Mouse (Mus musculus) MEL (cell line): ENCODE results near the gene Egfl8. TPM values are rescaled to one million over a fixed set of nuclear protein-coding genes. Genes with fewer than 3 reads are reported as not detected.

Experiments
- DNase-seq: peaks from one replicate; pipeline ENCODE4 v3.0.0; 2011; ENCODE audit warnings: low read depth, low spot score
- H3K27ac ChIP-seq: 2 replicates; pipeline ENCODE4 v1.5.1; 2012; ENCODE audit warnings: low read depth, mild to moderate bottlenecking, control low read depth, low read length, moderate library complexity; ENCODE audit not compliant: control insufficient read depth
- H3K27me3 ChIP-seq, 2 experiments: fragments of 150-350 bp in 1 of 2; sonication (generic) in 1 of 2; 2 replicates each; pipeline ENCODE4 v1.6.1; 2012; ENCODE audit warnings: low read length in 2 of 2, mild to moderate bottlenecking in 2 of 2, improper control_type of control experiment in 1 of 2, moderate library complexity in 1 of 2; ENCODE audit not compliant: insufficient read depth in 2 of 2, control insufficient read depth in 1 of 2
- H3K36me3 ChIP-seq, 2 experiments: 2 replicates each; pipeline ENCODE4 v1.6.1; 2012 to 2014; ENCODE audit warnings: low read length in 2 of 2, improper control_type of control experiment in 1 of 2, inconsistent platforms in 1 of 2, mild to moderate bottlenecking in 1 of 2; ENCODE audit not compliant: insufficient read depth in 2 of 2, control insufficient read depth in 1 of 2
- H3K4me1 ChIP-seq, 2 experiments: fragments of 150-350 bp in 1 of 2; sonication (generic) in 1 of 2; 2 replicates each; pipeline ENCODE4 v1.6.1; 2012; ENCODE audit warnings: low read length in 2 of 2, improper control_type of control experiment in 1 of 2, mild to moderate bottlenecking in 1 of 2; ENCODE audit not compliant: insufficient read depth in 2 of 2, control insufficient read depth in 1 of 2
- H3K4me3 ChIP-seq, 2 experiments: fragments of 150-350 bp in 1 of 2; sonication (generic) in 1 of 2; 2 replicates each; pipeline ENCODE4 v1.5.1; 2012; ENCODE audit warnings: low read depth in 2 of 2, low read length in 2 of 2, mild to moderate bottlenecking in 2 of 2, moderate library complexity in 2 of 2, control low read depth in 1 of 2, improper control_type of control experiment in 1 of 2; ENCODE audit not compliant: control insufficient read depth in 1 of 2, insufficient read depth in 1 of 2
- H3K79me2 ChIP-seq: 2 replicates; pipeline ENCODE4 v1.6.1; 2012; ENCODE audit warnings: mild to moderate bottlenecking, low read length, moderate library complexity; ENCODE audit not compliant: control insufficient read depth, poor library complexity, insufficient read depth
- H3K9ac ChIP-seq: 2 replicates; pipeline ENCODE4 v1.6.1; 2012; ENCODE audit warnings: low read depth, mild to moderate bottlenecking, control low read depth, low read length, moderate library complexity; ENCODE audit not compliant: control insufficient read depth, poor library complexity, severe bottlenecking
- H3K9me3 ChIP-seq: fragments of 150-350 bp; sonication (generic); replicated peaks from 2 replicates; pipeline ENCODE4 v1.6.1; 2012; ENCODE audit warnings: mild to moderate bottlenecking, low read length, improper control_type of control experiment, moderate library complexity; ENCODE audit not compliant: insufficient read depth
- BHLHE40 ChIP-seq: IDR thresholded peaks from 2 replicates; pipeline ENCODE4 v1.6.1; 2012; ENCODE audit warnings: low read depth, mild to moderate bottlenecking, inconsistent platforms, low read length, improper control_type of control experiment, borderline replicate concordance
- CHD1 ChIP-seq: IDR thresholded peaks from 2 replicates; pipeline ENCODE4 v1.6.1; 2012; ENCODE audit warnings: low read depth, mild to moderate bottlenecking, inconsistent platforms, low read length, improper control_type of control experiment
- CTCF ChIP-seq, 3 experiments: IDR thresholded peaks in 2 of 3; conservative IDR thresholded peaks in 1 of 3; 2 replicates each; pipeline ENCODE4 v1.5.1; 2011 to 2012; ENCODE audit warnings: low read length in 3 of 3, low read depth in 2 of 3, mild to moderate bottlenecking in 2 of 3, improper control_type of control experiment in 1 of 3, inconsistent platforms in 1 of 3, mixed read lengths in 1 of 3, moderate library complexity in 1 of 3; ENCODE audit not compliant: control insufficient read depth in 1 of 3, insufficient read depth in 1 of 3, poor library complexity in 1 of 3, severe bottlenecking in 1 of 3
- E2F4 ChIP-seq: IDR thresholded peaks from 2 replicates; pipeline ENCODE4 v1.6.1; 2011; ENCODE audit warnings: low read depth, low read length, improper control_type of control experiment, borderline replicate concordance
- ELF1 ChIP-seq: IDR thresholded peaks from 2 replicates; pipeline ENCODE4 v1.6.1; 2014; ENCODE audit warnings: low read depth, mild to moderate bottlenecking, inconsistent platforms, low read length, improper control_type of control experiment, moderate library complexity
- EP300 ChIP-seq, 2 experiments: IDR thresholded peaks; 2 replicates each; pipeline ENCODE4 v1.6.1; 2011; ENCODE audit warnings: improper control_type of control experiment in 2 of 2, low read length in 2 of 2, low read depth in 1 of 2, mild to moderate bottlenecking in 1 of 2
- ETS1 ChIP-seq: IDR thresholded peaks from 2 replicates; pipeline ENCODE4 v1.6.1; 2012; ENCODE audit warnings: low read depth, mild to moderate bottlenecking, inconsistent platforms, low read length, improper control_type of control experiment, moderate library complexity
- GABPA ChIP-seq: IDR thresholded peaks from 2 replicates; pipeline ENCODE4 v1.6.1; 2012; ENCODE audit warnings: low read depth, mild to moderate bottlenecking, inconsistent platforms, low read length, improper control_type of control experiment, moderate library complexity
- HCFC1 ChIP-seq: IDR thresholded peaks from 2 replicates; pipeline ENCODE4 v1.6.1; 2012; ENCODE audit warnings: low read depth, mild to moderate bottlenecking, inconsistent platforms, low read length, improper control_type of control experiment, moderate library complexity
- JUND ChIP-seq: IDR thresholded peaks from 2 replicates; pipeline ENCODE4 v1.6.1; 2011; ENCODE audit warnings: low read depth, mild to moderate bottlenecking, improper control_type of control experiment, low read length
- KAT2A ChIP-seq: conservative IDR thresholded peaks from 2 replicates; pipeline ENCODE4 v1.6.1; 2012; ENCODE audit warnings: low read depth, low read length, improper control_type of control experiment, inconsistent platforms
- MAX ChIP-seq: IDR thresholded peaks from 2 replicates; pipeline ENCODE4 v1.6.1; 2011; ENCODE audit warnings: low read length, improper control_type of control experiment
- MEF2A ChIP-seq: IDR thresholded peaks from 2 replicates; pipeline ENCODE4 v1.6.1; 2014; ENCODE audit warnings: low read depth, mild to moderate bottlenecking, inconsistent platforms, low read length, improper control_type of control experiment; ENCODE audit not compliant: poor library complexity, insufficient replicate concordance, severe bottlenecking; ENCODE audit errors: extremely low read depth
- MXI1 ChIP-seq: IDR thresholded peaks from 2 replicates; pipeline ENCODE4 v1.6.1; 2011; ENCODE audit warnings: mild to moderate bottlenecking, low read depth, low read length, improper control_type of control experiment
- MYC ChIP-seq: IDR thresholded peaks from 2 replicates; pipeline ENCODE4 v1.6.1; 2011; ENCODE audit warnings: low read depth, mild to moderate bottlenecking, low read length, improper control_type of control experiment, moderate library complexity
- NELFE ChIP-seq: IDR thresholded peaks from 2 replicates; pipeline ENCODE4 v1.6.1; 2011; ENCODE audit warnings: low read depth, low read length, improper control_type of control experiment
- NRF1 ChIP-seq: IDR thresholded peaks from 2 replicates; pipeline ENCODE4 v1.6.1; 2014; ENCODE audit warnings: low read depth, mild to moderate bottlenecking, inconsistent platforms, low read length, improper control_type of control experiment, moderate library complexity; ENCODE audit not compliant: poor library complexity, insufficient read depth, severe bottlenecking
- POLR2AphosphoS5 ChIP-seq: IDR thresholded peaks from 2 replicates; pipeline ENCODE4 v1.6.1; 2012; ENCODE audit warnings: low read depth, borderline replicate concordance, mild to moderate bottlenecking, inconsistent platforms, low read length, moderate library complexity, mixed read lengths
- SIN3A ChIP-seq: IDR thresholded peaks from 2 replicates; pipeline ENCODE4 v1.6.1; 2012; ENCODE audit warnings: low read length, improper control_type of control experiment, inconsistent platforms
- SMC3 ChIP-seq: IDR thresholded peaks from 2 replicates; pipeline ENCODE4 v1.6.1; 2011; ENCODE audit warnings: low read depth, low read length, improper control_type of control experiment
- TAL1 ChIP-seq: IDR thresholded peaks from 2 replicates; pipeline ENCODE4 v1.6.1; 2012; ENCODE audit warnings: mild to moderate bottlenecking, inconsistent platforms, low read length, moderate library complexity, mixed read lengths
- UBTF ChIP-seq: IDR thresholded peaks from 2 replicates; pipeline ENCODE4 v1.6.1; 2012; ENCODE audit warnings: low read depth, mild to moderate bottlenecking, inconsistent platforms, low read length, improper control_type of control experiment, moderate library complexity, borderline replicate concordance; ENCODE audit not compliant: insufficient read depth
- USF2 ChIP-seq, 2 experiments: IDR thresholded peaks; 2 replicates each; pipeline ENCODE4 v1.6.1; 2011 to 2012; ENCODE audit warnings: improper control_type of control experiment in 2 of 2, low read length in 2 of 2, borderline replicate concordance in 1 of 2, inconsistent platforms in 1 of 2, low read depth in 1 of 2, mild to moderate bottlenecking in 1 of 2; ENCODE audit not compliant: insufficient read depth in 1 of 2
- ZC3H11A ChIP-seq: IDR thresholded peaks from 2 replicates; pipeline ENCODE4 v1.6.1; 2012; ENCODE audit warnings: low read depth, mild to moderate bottlenecking, inconsistent platforms, low read length, improper control_type of control experiment
- ZMIZ1 ChIP-seq: IDR thresholded peaks from 2 replicates; pipeline ENCODE4 v1.6.1; 2012; ENCODE audit warnings: low read depth, mild to moderate bottlenecking, inconsistent platforms, low read length, improper control_type of control experiment, moderate library complexity
- ZNF384 ChIP-seq: IDR thresholded peaks from 2 replicates; pipeline ENCODE4 v1.6.1; 2012; ENCODE audit warnings: low read depth, mild to moderate bottlenecking, inconsistent platforms, low read length, improper control_type of control experiment
- polyA plus RNA-seq, 2 experiments: library from polyadenylated mRNA; stranded (reverse) in 1 of 2; unstranded in 1 of 2; fragments of >175 nt in 1 of 2; fragments of >200 nt in 1 of 2; gene quantifications; 2 replicates each; pipeline versions ENCODE4 v1.2.1 to v1.2.4; 2012; ENCODE audit warnings: low replicate concordance in 2 of 2, low read depth in 1 of 2; ENCODE audit not compliant: insufficient read length in 2 of 2, insufficient read depth in 1 of 2, missing spikeins in 1 of 2
- total RNA-seq: library from RNA; depleted of rRNA; stranded (reverse); fragments of 300-350 nt; gene quantifications from 2 replicates; pipeline ENCODE4 v1.2.3, GENCODE M21; 2012

The Egfl8 gene
- total and polyA plus RNA-seq, 3 experiments, result 0.89 to 1.6 TPM; not detected in 1

GRCm38 (mm10) chr17:34582528-34582927 lies 33.2 kb downstream of the Egfl8 start:
- no peak overlapping the region for H3K9ac ChIP-seq
- peaks cover 0 to 3% of the 10 kb centered on the region in 2 experiments; a peak in 1 of 4 replicates for H3K36me3 ChIP-seq
- DNase-seq, result no peak
- H3K4me3 ChIP-seq, result no peak overlapping the region
- no peak overlapping the region for H3K27ac ChIP-seq
- H3K4me1 ChIP-seq, result peaks cover 0 to 6% of the 10 kb centered on the region in 2 experiments; a peak in 1 of 4 replicates
- peaks cover 1% of the 10 kb centered on the region; the same call in 1 of the 2 replicates for H3K79me2 ChIP-seq
- H3K27me3 ChIP-seq, result no peaks in the 10 kb centered on the region
- H3K9me3 ChIP-seq, result no peaks in the 10 kb centered on the region
- TF ChIP-seq UBTF (no peak), SIN3A (no peak), CHD1 (no peak), MYC (no peak), GABPA (no peak), NRF1 (no peak), CTCF (IDR thresholded peaks at IDR 0.05 in 2 of 3, conservative IDR thresholded peaks at IDR 0.05 in 1 of 3; ENCODE audit: control insufficient read depth in 1 of 3, insufficient read depth in 1 of 3, low read depth in 2 of 3, low read length in 3 of 3, poor library complexity in 1 of 3, severe bottlenecking in 1 of 3) (no peak), ZC3H11A (no peak), KAT2A (no peak), E2F4 (no peak), SMC3 (no peak), HCFC1 (no peak), MAX (no peak), POLR2AphosphoS5 (no peak), NELFE (no peak), MEF2A (no peak), ETS1 (no peak), ELF1 (no peak), USF2 (IDR thresholded peaks at IDR 0.05; ENCODE audit: borderline replicate concordance in 1 of 2, insufficient read depth in 1 of 2, low read depth in 1 of 2, low read length in 2 of 2) (no peak)

GRCm38 (mm10) chr17:34578070-34578469 lies 37.7 kb downstream of the Egfl8 start:
- Histone ChIP-seq H3K27me3 (no peaks in the 10 kb centered on the region; a peak in 2 of 4 replicates), H3K79me2 (no peaks in the 10 kb centered on the region), H3K4me1 (no peaks in the 10 kb centered on the region), H3K9ac (no peak overlapping the region), H3K27ac (no peak overlapping the region), H3K4me3 (no peak overlapping the region), H3K9me3 (no peaks in the 10 kb centered on the region), H3K36me3 (no peaks in the 10 kb centered on the region)
- no peak for TF ChIP-seq ZMIZ1
- TF ChIP-seq ETS1, result no peak
- TF ChIP-seq BHLHE40, result no peak
- no peak for TF ChIP-seq TAL1
- TF ChIP-seq ZNF384, result no peak
- TF ChIP-seq NRF1, result no peak
- no peak for TF ChIP-seq EP300 (IDR thresholded peaks at IDR 0.05; ENCODE audit: low read depth in 1 of 2, low read length in 2 of 2)
- no peak for TF ChIP-seq UBTF
- no peak for TF ChIP-seq JUND
- TF ChIP-seq ZC3H11A, result no peak
- no peak for TF ChIP-seq SMC3
- no peak for TF ChIP-seq MXI1
- TF ChIP-seq E2F4, result no peak
- TF ChIP-seq CTCF (IDR thresholded peaks at IDR 0.05 in 2 of 3, conservative IDR thresholded peaks at IDR 0.05 in 1 of 3; ENCODE audit: control insufficient read depth in 1 of 3, insufficient read depth in 1 of 3, low read depth in 2 of 3, low read length in 3 of 3, poor library complexity in 1 of 3, severe bottlenecking in 1 of 3), result no peak
- DNase-seq, result no peak
